Mouse (Mus musculus): ENCODE measurements around the gene Notum. TPM values are rescaled to one million over a fixed set of nuclear protein-coding genes. Genes with fewer than 3 reads are reported as not detected.
A peak's percentile ranks its signal among the peaks of the same experiment; 100 is the strongest.

Notum gene
- polyA plus RNA-seq, 1 experiment from 2014 or later: 2.5 TPM

DNA sequence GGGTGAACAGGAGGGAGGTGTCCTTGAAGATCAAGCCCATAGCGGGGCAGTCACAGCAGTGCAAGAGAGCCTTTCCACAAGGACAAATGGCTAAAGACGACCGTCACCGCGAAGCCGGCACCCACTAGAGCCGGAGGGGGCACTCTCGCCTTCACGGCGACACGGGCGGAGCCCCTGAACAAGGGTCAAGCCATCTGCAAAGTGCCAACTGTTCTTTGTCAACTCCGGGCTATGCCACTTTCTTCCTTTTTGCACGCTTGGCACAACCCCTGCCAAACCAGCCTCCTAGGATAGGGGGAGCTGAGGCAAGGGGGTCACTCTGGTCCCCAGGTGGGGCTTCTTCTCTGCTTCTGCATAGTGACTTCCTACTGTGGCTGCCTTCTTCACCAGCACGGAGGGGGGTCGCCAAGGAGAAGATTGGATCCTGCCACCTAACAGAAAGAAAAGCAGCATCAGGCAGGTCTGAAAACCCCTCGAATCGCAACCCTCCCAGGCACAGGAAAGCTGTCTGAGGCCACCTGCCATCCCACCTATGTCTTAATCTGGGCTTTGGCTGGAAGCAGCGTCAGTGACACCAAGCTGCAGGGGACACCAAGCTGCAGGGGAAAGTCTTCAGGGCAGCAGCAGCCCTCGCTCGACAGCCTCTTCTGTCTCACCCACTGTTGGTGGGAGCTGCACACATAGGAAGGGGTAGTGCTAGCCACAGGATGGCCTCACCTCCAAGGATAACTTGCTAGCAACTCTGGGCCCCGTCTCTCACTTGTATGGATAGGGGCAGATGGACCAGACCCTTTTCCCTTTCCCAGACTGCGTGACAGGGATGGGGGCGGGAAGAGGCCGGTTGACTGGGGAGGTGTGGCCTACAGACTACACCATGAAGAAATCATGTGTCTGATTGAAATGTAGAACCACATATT is 42.1 kb downstream of the Notum start:
- no peak for ATAC-seq (ENCODE audit: insufficient read depth, low FRiP score)
- Histone ChIP-seq H3K4me2 (ENCODE audit: low read depth, low read length) (no peak overlapping the region), H3K27ac (ENCODE audit: low read length) (peak overlapping the region; percentile 29; the same call in 1 of the 2 replicates), H3K9ac (ENCODE audit: low read length) (no peak overlapping the region), H3K27me3 (ENCODE audit: control insufficient read depth, insufficient read depth, low read length) (no peaks in the 10 kb centered on the region), H3K4me1 (ENCODE audit: control insufficient read depth, insufficient read depth, low read length) (peaks cover 17% of the 10 kb centered on the region), H3K4me3 (replicated peaks; ENCODE audit: low read length) (no peak overlapping the region), H3K9me3 (replicated peaks; ENCODE audit: control insufficient read depth, low read length) (no peaks in the 10 kb centered on the region), H3K36me3 (ENCODE audit: control insufficient read depth, insufficient read depth, low read length) (0 out of 2 replicates have a peak, but pooled peaks cover 12% of the 10 kb centered on the region)
- 94% methylated on average over 24 of the region's 25 CpGs for WGBS

DNA sequence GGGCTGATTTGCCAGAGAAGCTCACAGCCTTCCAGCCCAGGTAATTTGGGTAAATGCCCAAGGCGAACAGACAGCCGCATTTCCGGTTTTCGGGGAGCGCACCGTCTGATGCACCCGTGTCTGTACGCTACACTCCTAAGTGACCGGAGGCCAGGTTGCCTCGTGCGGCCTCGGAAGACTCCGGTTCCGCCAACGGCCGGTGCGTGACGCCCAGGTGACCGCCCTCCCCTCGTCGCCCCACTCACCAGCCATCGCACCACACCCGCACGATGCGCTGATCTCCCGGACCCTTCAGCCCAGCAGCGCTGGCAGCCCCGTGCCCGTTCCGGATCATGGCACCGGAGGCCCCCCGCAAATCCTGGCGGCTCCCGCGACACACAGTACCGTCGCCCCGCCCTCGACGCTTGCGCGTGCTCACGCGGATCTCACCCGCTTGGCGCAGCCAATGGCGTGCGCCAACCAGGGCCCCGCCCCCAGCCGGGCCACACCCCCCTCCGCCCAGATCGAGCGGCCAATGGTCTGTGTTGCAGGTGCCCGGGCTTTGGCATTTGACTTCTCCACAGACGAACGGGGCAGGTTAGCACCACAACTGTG is 43.4 kb downstream of the Notum start, which contains the start of gene Pcyt2:
Gene Pcyt2, minus strand, starts transcription at position 418 of the 594 bp plus-strand sequence.
- Histone ChIP-seq H3K4me2 (ENCODE audit: low read depth, low read length) (peak within 1 kb of the TSS; percentile 65), H3K4me1 (ENCODE audit: control insufficient read depth, insufficient read depth, low read length) (peaks cover 14% of the 10 kb centered on the region), H3K27me3 (ENCODE audit: control insufficient read depth, insufficient read depth, low read length) (no peaks in the 10 kb centered on the region), H3K4me3 (replicated peaks; ENCODE audit: low read length) (peak within 1 kb of the TSS; percentile 86), H3K36me3 (ENCODE audit: control insufficient read depth, insufficient read depth, low read length) (0 out of 2 replicates have a peak, but pooled peaks cover 16% of the 10 kb centered on the region), H3K9me3 (replicated peaks; ENCODE audit: control insufficient read depth, low read length) (no peaks in the 10 kb centered on the region), H3K9ac (ENCODE audit: low read length) (peak within 1 kb of the TSS; percentile 78), H3K27ac (ENCODE audit: low read length) (peak within 1 kb of the TSS; percentile 79)
- under 1% methylated on average over 55 of the region's 56 CpGs for WGBS
- peak; percentile 97 for ATAC-seq (ENCODE audit: insufficient read depth, low FRiP score)

DNA sequence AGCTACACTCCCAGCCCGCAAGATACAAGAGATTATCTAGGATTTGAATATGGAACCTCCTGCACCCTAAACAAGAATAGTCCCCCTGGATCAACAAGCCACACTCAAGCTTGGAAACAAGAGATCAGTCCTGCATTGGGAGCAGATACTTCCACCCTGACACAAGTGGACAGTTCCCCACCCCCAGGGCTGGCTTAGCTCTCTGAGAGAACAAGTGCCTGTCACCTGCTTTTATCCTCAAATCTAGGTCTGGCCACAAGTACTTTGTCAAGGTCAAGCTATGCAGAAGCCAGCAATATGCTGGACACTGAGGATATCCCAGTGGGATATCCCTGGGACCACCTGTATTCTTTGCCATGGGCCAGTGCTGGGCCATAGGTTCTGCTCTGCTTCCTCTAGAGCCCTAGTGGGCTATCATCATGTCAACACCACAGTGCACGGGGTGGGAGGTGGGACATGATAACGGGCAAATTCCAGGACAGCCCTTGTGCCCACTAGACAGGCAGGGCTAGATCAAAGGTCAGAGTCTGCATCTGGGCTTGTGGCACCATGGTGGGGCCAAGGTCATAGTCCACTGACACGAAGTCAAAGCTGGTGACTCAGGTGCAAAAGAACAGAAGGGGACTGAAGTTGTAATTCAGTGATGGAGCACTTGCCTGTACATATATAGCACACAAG is 44.2 kb downstream of the Notum start:
- no peak for ATAC-seq (ENCODE audit: insufficient read depth, low FRiP score)
- H3K27me3 ChIP-seq (ENCODE audit: control insufficient read depth, insufficient read depth, low read length): no peaks in the 10 kb centered on the region
- H3K27ac ChIP-seq (ENCODE audit: low read length): peak overlapping the region; percentile 79

DNA sequence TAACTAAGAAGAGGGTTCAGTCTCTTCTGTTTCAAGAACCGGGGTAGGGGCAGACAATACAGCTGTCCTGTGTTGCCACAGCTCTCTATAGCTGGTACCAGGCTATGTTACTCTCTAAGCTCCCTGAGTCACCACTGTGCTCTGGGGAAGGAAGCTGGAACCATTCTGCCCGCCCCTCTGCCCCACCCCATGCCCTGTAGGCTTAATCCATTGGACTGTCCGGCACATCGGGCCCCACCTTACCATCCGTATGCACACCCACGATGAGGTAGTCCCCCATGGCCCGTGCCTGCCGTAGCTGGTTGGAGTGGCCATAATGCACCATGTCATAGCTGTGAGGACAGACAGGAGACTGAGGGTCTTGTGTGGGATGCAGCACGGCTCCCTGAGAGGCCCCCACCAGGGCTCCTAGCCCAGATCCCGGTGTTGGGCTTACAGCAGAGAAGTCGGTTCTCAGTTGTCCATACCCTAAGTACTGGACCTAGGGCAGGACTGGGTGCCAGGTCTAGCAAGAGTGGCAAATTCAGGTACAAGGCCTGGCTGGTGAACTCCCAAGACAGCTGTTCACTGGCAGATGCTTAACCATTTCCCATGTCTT is 45.3 kb downstream of the Notum start:
- no peak for ATAC-seq (ENCODE audit: insufficient read depth, low FRiP score)
- H3K4me2 ChIP-seq (ENCODE audit: low read depth, low read length): no peak overlapping the region
- H3K4me3 ChIP-seq (replicated peaks; ENCODE audit: low read length): no peak overlapping the region
- peaks cover 20% of the 10 kb centered on the region; the same call in 1 of the 2 replicates for H3K36me3 ChIP-seq (ENCODE audit: control insufficient read depth, insufficient read depth, low read length)
- H3K4me1 ChIP-seq (ENCODE audit: control insufficient read depth, insufficient read depth, low read length): peaks cover 14% of the 10 kb centered on the region
- no peaks in the 10 kb centered on the region for H3K9me3 ChIP-seq (replicated peaks; ENCODE audit: control insufficient read depth, low read length)
- 89% methylated on average over 11 of the region's 11 CpGs for WGBS
- H3K27ac ChIP-seq (ENCODE audit: low read length): no peak overlapping the region
- peak overlapping the region; percentile 32; the same call in 1 of the 2 replicates for H3K9ac ChIP-seq (ENCODE audit: low read length)
- no peaks in the 10 kb centered on the region for H3K27me3 ChIP-seq (ENCODE audit: control insufficient read depth, insufficient read depth, low read length)

More for the DNA sequence above, 44.2 kb downstream of the Notum start:
- H3K4me1 ChIP-seq (ENCODE audit: control insufficient read depth, insufficient read depth, low read length): peaks cover 14% of the 10 kb centered on the region
- H3K4me2 ChIP-seq (ENCODE audit: low read depth, low read length): peak overlapping the region; percentile 65
- H3K9ac ChIP-seq (ENCODE audit: low read length): peak overlapping the region; percentile 78
- peaks cover 21% of the 10 kb centered on the region; the same call in 1 of the 2 replicates for H3K36me3 ChIP-seq (ENCODE audit: control insufficient read depth, insufficient read depth, low read length)
- H3K9me3 ChIP-seq (replicated peaks; ENCODE audit: control insufficient read depth, low read length): no peaks in the 10 kb centered on the region
- H3K4me3 ChIP-seq (replicated peaks; ENCODE audit: low read length): peak overlapping the region; percentile 86
- WGBS: 38% methylated on average over 4 of the region's 4 CpGs

DNA sequence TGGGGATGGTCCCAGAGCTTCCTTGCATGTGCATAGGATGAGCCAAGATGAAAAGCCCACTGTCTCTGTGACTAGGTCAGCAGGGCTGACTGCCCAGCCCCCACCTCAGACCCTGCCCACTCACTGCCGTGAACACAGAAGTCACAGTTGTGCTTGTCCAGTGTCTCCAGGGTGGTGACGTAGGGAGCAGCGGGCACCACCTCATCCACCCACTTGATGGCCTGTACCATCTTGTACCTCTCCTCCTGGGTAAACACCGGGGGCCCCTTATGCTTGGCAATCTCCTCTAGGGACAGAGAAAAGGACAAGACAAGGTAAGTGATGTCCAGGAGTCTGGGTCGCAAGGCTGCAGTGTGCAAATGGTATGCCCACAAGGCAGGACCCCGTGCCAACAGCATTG is 45.8 kb downstream of the Notum start:
- H3K9ac ChIP-seq (ENCODE audit: low read length): peak overlapping the region; percentile 3; the same call in 1 of the 2 replicates
- no peak overlapping the region for H3K27ac ChIP-seq (ENCODE audit: low read length)
- H3K4me1 ChIP-seq (ENCODE audit: control insufficient read depth, insufficient read depth, low read length): peaks cover 14% of the 10 kb centered on the region
- peaks cover 15% of the 10 kb centered on the region; the same call in 1 of the 2 replicates for H3K36me3 ChIP-seq (ENCODE audit: control insufficient read depth, insufficient read depth, low read length)
- no peak for ATAC-seq (ENCODE audit: insufficient read depth, low FRiP score)
- H3K27me3 ChIP-seq (ENCODE audit: control insufficient read depth, insufficient read depth, low read length): no peaks in the 10 kb centered on the region
- 93% methylated on average over 6 of the region's 6 CpGs for WGBS
- no peak overlapping the region for H3K4me3 ChIP-seq (replicated peaks; ENCODE audit: low read length)
- no peak overlapping the region for H3K4me2 ChIP-seq (ENCODE audit: low read depth, low read length)
- H3K9me3 ChIP-seq (replicated peaks; ENCODE audit: control insufficient read depth, low read length): no peaks in the 10 kb centered on the region

DNA sequence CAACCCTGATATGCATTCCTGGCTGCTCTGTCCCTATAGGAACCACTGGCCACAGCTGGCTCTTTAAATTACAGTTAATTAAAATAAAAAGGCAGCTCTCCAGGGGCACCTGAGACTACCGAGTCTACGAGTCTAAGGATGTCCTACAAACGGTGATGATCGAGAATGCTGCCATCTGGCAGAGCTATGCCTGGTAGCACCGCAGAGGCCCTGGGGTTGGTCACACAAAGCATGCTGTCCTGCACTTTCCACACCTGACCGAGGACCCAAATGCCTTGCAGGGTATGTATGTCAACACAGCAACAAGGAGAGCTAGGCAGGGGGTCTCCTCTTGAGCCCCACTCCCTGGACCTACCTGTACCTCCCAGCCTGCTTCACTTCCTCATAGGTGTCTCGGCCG is 47.0 kb downstream of the Notum start:
- Histone ChIP-seq H3K9ac (ENCODE audit: low read length) (no peak overlapping the region), H3K4me3 (replicated peaks; ENCODE audit: low read length) (no peak overlapping the region), H3K4me2 (ENCODE audit: low read depth, low read length) (no peak overlapping the region), H3K27ac (ENCODE audit: low read length) (no peak overlapping the region), H3K27me3 (ENCODE audit: control insufficient read depth, insufficient read depth, low read length) (no peaks in the 10 kb centered on the region), H3K36me3 (ENCODE audit: control insufficient read depth, insufficient read depth, low read length) (peaks cover 14% of the 10 kb centered on the region; the same call in 1 of the 2 replicates), H3K4me1 (ENCODE audit: control insufficient read depth, insufficient read depth, low read length) (peaks cover 24% of the 10 kb centered on the region), H3K9me3 (replicated peaks; ENCODE audit: control insufficient read depth, low read length) (no peaks in the 10 kb centered on the region)
- ATAC-seq (ENCODE audit: insufficient read depth, low FRiP score): no peak
- 88% methylated on average over 8 of the region's 8 CpGs for WGBS

DNA sequence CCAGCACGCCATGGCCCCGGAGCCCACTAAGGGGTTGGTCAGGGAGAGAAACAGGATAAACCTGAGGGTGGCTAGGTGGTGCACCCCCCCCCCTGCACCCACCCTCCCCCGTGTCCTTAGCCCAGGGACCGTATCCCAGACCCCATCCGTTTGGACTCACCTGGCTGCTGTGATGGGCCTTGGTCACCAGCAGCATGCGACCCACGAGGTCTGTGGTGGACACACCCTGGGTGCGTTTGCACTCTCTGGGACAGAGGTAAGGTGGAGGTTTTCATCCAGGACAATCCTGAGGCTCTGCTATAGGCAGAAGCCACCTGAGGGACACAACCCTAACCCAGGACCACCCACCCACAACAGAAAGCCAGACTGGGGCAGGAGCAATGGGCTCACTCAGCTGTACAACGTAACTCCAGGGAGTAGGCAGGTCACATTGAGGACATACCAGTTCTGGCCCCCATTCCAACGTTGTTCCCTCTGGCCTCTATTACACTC is 47.4 kb downstream of the Notum start:
- Histone ChIP-seq H3K4me3 (replicated peaks; ENCODE audit: low read length) (no peak overlapping the region), H3K4me2 (ENCODE audit: low read depth, low read length) (no peak overlapping the region), H3K27me3 (ENCODE audit: control insufficient read depth, insufficient read depth, low read length) (no peaks in the 10 kb centered on the region), H3K27ac (ENCODE audit: low read length) (no peak overlapping the region), H3K4me1 (ENCODE audit: control insufficient read depth, insufficient read depth, low read length) (peaks cover 28% of the 10 kb centered on the region), H3K9me3 (replicated peaks; ENCODE audit: control insufficient read depth, low read length) (no peaks in the 10 kb centered on the region), H3K36me3 (ENCODE audit: control insufficient read depth, insufficient read depth, low read length) (peaks cover 12% of the 10 kb centered on the region; the same call in 1 of the 2 replicates), H3K9ac (ENCODE audit: low read length) (no peak overlapping the region)
- 82% methylated on average over 10 of the region's 10 CpGs for WGBS
- no peak for ATAC-seq (ENCODE audit: insufficient read depth, low FRiP score)

DNA sequence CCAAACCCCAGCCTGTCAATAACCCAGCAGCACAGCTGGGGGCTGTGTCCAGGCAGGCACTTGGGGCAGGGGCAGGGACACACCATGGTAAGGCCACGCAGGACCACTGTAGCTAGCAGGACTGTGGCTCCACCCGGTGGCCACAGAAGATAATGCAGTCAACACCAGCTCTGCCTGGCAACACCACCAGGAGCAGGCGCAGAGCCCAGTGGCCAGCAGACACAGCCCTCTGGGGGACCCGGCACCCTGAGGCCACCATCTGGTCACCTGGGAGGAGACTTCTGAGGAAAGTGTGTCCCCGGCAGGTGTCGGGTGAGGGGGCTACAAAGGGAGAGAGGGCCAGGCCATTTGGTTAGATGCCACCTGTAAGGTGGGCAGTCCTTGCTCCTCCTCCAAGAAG is 48.2 kb downstream of the Notum start:
- H3K27me3 ChIP-seq (ENCODE audit: control insufficient read depth, insufficient read depth, low read length): no peaks in the 10 kb centered on the region
- H3K4me3 ChIP-seq (replicated peaks; ENCODE audit: low read length): no peak overlapping the region
- H3K9ac ChIP-seq (ENCODE audit: low read length): no peak overlapping the region
- no peak for ATAC-seq (ENCODE audit: insufficient read depth, low FRiP score)
- H3K36me3 ChIP-seq (ENCODE audit: control insufficient read depth, insufficient read depth, low read length): peaks cover 8% of the 10 kb centered on the region; the same call in 1 of the 2 replicates
- peaks cover 33% of the 10 kb centered on the region for H3K4me1 ChIP-seq (ENCODE audit: control insufficient read depth, insufficient read depth, low read length)
- H3K27ac ChIP-seq (ENCODE audit: low read length): no peak overlapping the region
- H3K4me2 ChIP-seq (ENCODE audit: low read depth, low read length): no peak overlapping the region
- H3K9me3 ChIP-seq (replicated peaks; ENCODE audit: control insufficient read depth, low read length): no peaks in the 10 kb centered on the region
- WGBS: 32% methylated on average over 6 of the region's 6 CpGs

Data from stomach, embryonic 16.5 days (tissue).